Mouse (Mus musculus): Measurements from ENCODE around the gene B4galt4. TPM values are rescaled to one million over a fixed set of nuclear protein-coding genes. Genes with fewer than 3 reads are reported as not detected.
"Not testable (repeated sequence)": the region's sequence is repeated elsewhere in the genome, so short reads cannot be mapped to it uniquely, and the experiment has no call there.

Gene B4galt4
- polyA plus RNA-seq, 1 experiment from 2014 or later = 25.6 TPM

DNA sequence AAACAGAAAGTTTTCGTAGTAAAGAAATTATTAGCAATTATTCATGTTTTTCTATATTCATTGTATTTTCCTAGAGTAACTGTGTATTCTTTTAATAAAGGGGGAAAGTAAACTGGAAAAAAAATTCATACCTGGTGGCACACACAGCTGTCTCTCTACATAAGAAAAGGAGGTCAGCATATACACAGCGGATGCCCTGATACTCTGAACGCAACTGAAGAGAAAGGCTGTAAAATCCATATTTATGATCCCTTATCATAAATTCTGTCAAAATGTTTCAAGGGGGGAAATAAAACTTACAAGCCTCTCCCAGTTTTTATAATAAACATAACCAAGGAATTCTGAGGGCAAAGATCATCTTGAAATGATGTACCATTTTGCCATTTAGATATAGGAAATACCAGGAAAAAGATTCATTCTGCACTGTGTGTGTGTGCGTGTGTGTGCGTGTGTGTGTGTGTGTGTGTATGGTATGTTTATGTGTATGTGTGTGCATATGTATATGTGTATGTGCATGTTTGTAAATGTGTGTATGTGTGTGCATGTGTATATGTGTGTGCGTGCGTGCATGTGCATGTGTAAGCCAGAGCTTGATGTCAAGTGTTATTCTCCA lies 39.0 kb downstream of the B4galt4 start:
- H3K27ac ChIP-seq = no peak overlapping the region
- no peaks in the 10 kb centered on the region for H3K9me3 ChIP-seq
- H3K9ac ChIP-seq = no peak overlapping the region
- no peak overlapping the region for H3K4me2 ChIP-seq
- no peaks in the 10 kb centered on the region for H3K4me1 ChIP-seq
- no peak for ATAC-seq (ENCODE audit: low FRiP score)
- WGBS = 97% methylated on average over 7 of the region's 7 CpGs
- H3K36me3 ChIP-seq (replicated peaks) = no peaks in the 10 kb centered on the region
- no peaks in the 10 kb centered on the region for H3K27me3 ChIP-seq
- no peak overlapping the region for H3K4me3 ChIP-seq (replicated peaks)

DNA sequence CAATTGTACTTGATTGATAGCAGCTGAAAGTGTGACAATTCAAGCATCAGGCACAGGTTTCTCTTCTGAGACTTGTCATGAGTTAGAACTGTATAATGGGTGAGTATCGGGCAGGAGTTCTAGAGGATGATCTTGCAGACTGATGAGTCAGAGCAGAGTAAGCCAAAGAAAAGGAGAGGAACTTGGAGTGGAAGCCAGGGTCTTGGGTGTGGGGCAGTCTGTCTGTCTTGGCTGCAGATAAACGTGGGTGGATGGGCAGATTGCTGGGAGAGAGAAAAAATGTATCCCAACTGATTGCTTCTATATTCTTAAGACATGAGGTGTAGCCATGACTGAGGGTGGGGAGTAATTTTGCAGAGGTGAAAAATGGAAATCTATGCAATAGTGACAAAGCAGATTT lies 39.9 kb downstream of the B4galt4 start:
- H3K27me3 ChIP-seq = no peaks in the 10 kb centered on the region
- no peak for ATAC-seq (ENCODE audit: low FRiP score)
- no peak overlapping the region for H3K9ac ChIP-seq
- no peak overlapping the region for H3K4me2 ChIP-seq
- 80% methylated on average over 2 of the region's 2 CpGs for WGBS
- no peaks in the 10 kb centered on the region for H3K9me3 ChIP-seq
- no peaks in the 10 kb centered on the region for H3K4me1 ChIP-seq
- H3K36me3 ChIP-seq (replicated peaks) = no peaks in the 10 kb centered on the region
- H3K27ac ChIP-seq = no peak overlapping the region
- H3K4me3 ChIP-seq (replicated peaks) = no peak overlapping the region

DNA sequence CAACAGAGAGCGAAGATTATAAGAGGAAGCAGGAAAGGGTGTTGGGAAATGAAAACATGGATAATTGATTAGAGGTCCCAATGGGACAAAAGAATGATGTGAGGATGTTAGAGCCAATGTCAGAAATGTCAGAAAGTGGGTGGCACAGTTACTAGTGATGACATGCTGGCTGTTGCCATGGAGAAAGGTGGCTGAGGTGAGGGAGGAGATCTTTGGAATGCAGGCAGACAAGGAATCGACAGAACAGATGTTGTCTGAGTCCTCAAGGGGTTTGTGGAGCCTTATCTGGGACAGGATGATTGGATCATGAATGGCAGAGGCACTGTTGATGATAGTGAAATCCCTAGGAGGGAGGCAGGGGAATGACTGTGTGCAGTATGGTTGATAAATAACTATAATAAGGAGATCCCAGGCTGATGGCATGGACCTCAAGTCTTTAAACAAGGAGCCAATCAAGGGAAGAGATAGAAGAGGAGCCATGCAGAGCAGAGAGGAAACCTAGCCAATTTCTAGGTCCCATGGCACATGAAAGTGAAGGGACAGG lies 40.5 kb downstream of the B4galt4 start:
- Histone ChIP-seq H3K27ac (no peak overlapping the region), H3K4me2 (no peak overlapping the region), H3K36me3 (replicated peaks) (no peaks in the 10 kb centered on the region), H3K4me1 (no peaks in the 10 kb centered on the region), H3K4me3 (replicated peaks) (no peak overlapping the region), H3K27me3 (no peaks in the 10 kb centered on the region), H3K9ac (no peak overlapping the region), H3K9me3 (no peaks in the 10 kb centered on the region)
- no peak for ATAC-seq (ENCODE audit: low FRiP score)
- WGBS = 61% methylated on average over 2 of the region's 2 CpGs

DNA sequence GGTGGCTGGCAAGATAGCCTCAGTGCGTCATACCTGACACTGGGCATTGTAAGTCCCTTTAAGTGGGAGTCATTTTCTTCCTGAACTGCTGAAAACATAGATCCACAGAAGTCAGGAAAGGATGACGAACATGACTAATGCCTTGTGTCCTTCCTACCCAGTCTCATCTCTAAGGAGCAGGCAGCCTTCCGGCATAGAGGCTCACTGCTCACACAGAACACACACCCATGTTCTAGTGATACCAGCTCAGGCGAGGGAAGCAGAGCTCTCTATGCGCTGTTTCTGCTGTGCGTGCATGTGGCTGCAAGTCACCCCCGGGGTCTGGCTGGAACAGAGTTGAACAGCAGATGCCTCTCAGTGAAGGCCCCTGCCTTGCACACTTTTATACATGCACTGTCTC lies 43.2 kb downstream of the B4galt4 start:
- Histone ChIP-seq H3K27me3 (no peaks in the 10 kb centered on the region), H3K9ac (no peak overlapping the region), H3K4me2 (no peak overlapping the region), H3K9me3 (no peaks in the 10 kb centered on the region), H3K36me3 (replicated peaks) (no peaks in the 10 kb centered on the region), H3K4me1 (no peaks in the 10 kb centered on the region), H3K27ac (no peak overlapping the region), H3K4me3 (replicated peaks) (no peak overlapping the region)
- 84% methylated on average over 7 of the region's 7 CpGs for WGBS
- ATAC-seq (ENCODE audit: low FRiP score) = no peak

DNA sequence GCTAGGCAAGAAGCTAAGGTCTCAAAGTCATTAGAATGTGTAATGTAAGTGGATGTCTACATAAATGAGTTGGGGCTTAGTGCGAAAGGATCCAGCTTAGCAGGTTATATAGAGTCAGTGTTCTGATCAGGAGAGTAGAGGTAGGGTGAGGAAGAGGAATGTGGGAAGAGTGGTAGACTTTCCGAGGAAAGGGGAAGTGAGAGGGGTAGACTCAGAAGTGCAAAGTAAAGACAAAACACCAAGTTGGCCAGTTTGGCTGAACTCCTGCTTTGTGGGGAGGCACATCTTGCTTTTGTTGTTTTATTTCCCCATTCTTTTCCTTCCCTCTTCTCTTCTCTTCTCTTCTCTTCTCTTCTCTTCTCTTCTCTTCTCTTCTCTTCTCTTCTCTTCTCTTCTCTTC lies 47.0 kb downstream of the B4galt4 start:
- Histone ChIP-seq H3K27me3 (no peaks in the 10 kb centered on the region), H3K4me1 (no peaks in the 10 kb centered on the region), H3K4me3 (replicated peaks) (no peak overlapping the region), H3K9me3 (no peaks in the 10 kb centered on the region), H3K4me2 (no peak overlapping the region), H3K36me3 (replicated peaks) (no peaks in the 10 kb centered on the region), H3K27ac (no peak overlapping the region), H3K9ac (no peak overlapping the region)
- ATAC-seq (ENCODE audit: low FRiP score) = no peak
- WGBS = 90% methylated on average over 2 of the region's 2 CpGs

DNA sequence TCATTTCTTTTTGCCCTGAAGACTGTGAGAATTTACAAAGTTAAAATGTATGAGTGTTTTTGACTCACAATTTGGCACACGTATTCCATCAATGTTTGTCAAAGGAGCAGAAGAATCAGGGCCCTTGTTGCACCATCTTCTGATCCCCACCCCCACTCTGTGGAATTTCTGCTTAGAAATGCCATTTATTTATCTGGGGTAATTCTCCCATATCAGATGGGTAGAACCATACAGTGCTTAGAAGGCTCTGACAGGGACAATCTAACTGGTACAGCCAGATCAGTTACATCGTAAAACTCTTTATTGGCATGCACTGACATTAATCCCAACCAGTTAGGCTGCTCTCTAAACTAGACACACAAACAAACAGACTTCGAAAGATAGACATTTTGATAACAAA lies 47.9 kb downstream of the B4galt4 start:
- no peaks in the 10 kb centered on the region for H3K4me1 ChIP-seq
- H3K9ac ChIP-seq = no peak overlapping the region
- no peak for ATAC-seq (ENCODE audit: low FRiP score)
- no peaks in the 10 kb centered on the region for H3K9me3 ChIP-seq
- 85% methylated on average over 3 of the region's 3 CpGs for WGBS
- no peak overlapping the region for H3K27ac ChIP-seq
- no peaks in the 10 kb centered on the region for H3K27me3 ChIP-seq
- H3K4me3 ChIP-seq (replicated peaks) = no peak overlapping the region
- H3K4me2 ChIP-seq = no peak overlapping the region
- H3K36me3 ChIP-seq (replicated peaks) = no peaks in the 10 kb centered on the region

DNA sequence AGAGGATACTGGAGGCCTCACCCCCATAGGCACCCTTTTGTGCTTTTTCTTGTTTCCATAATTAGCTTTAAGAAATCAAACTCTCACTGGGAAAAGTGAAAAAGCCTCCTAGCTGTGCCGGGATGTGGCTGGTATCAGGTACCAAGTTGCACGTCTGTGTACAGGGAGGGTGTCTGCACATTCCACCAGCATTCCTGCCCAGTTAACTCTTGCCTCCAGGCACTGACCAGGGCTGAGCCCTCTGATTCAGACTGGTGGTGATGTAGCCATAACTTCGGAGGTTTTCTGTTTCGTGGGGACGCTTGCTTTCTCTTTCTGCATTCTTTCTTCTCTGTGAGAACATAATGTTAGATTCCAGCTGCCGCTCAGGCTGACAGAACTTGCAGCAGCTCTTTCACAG lies 51.1 kb downstream of the B4galt4 start:
- no peak overlapping the region for H3K4me2 ChIP-seq
- ATAC-seq (ENCODE audit: low FRiP score) = no peak
- H3K9me3 ChIP-seq = no peaks in the 10 kb centered on the region

DNA sequence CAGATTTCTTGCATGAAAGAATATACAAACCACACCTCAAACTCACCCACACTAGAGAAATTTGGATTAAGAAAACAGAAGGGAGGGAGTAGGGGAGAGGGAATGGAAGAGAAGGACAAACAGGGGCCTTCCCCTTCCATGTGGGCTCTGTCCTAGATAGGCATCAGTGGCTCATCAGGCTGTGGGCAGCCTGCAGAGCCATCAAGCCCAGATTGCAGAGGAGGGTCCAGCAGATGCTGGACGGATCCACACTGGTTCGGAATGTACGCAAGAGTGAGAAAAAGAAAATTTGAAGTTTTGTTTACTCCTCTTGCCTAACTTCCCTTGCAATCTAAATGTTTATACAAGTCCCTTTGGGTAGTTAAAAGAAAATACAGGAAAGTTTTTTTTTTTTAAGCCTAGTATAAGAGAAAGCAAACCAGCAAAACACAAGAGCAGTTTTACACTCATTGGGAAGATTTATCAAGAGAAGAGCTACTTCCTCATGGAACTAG lies 56.9 kb downstream of the B4galt4 start:
- Histone ChIP-seq H3K27me3 (no peaks in the 10 kb centered on the region; the same call in 1 of the 2 replicates), H3K9ac (no peak overlapping the region), H3K9me3 (no peaks in the 10 kb centered on the region), H3K4me2 (no peak overlapping the region), H3K27ac (no peak overlapping the region), H3K4me1 (no peaks in the 10 kb centered on the region), H3K36me3 (replicated peaks) (no peaks in the 10 kb centered on the region), H3K4me3 (replicated peaks) (no peak overlapping the region)
- WGBS = 96% methylated on average over 3 of the region's 3 CpGs
- no peak for ATAC-seq (ENCODE audit: low FRiP score)

More for the DNA sequence above, 51.1 kb downstream of the B4galt4 start:
- 72% methylated on average over 6 of the region's 6 CpGs for WGBS
- no peak overlapping the region for H3K4me3 ChIP-seq (replicated peaks)
- no peak overlapping the region for H3K9ac ChIP-seq
- H3K4me1 ChIP-seq = no peaks in the 10 kb centered on the region
- H3K27ac ChIP-seq = no peak overlapping the region
- no peaks in the 10 kb centered on the region for H3K27me3 ChIP-seq
- no peaks in the 10 kb centered on the region for H3K36me3 ChIP-seq (replicated peaks)

DNA sequence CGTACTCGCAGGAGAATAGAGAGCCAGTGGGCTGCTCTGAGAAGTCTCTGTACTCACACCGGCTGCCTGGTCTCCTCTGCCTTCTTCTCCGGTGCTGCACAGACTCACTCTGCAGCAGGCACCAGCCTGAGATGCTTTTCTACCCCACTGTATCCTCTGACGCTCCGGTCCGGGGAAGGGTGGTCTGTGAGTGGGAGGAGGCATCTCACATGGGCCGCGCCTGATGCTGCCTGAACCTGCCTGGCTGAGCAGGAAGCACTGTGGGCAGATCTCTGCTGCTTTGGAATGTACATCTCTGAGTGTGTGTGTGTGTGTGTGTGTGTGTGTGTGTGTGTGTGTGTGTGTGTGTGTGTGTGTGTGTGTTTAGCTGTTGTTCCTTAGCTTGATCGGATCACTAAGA lies 58.0 kb downstream of the B4galt4 start, which contains the start of gene Upk1b:
Gene Upk1b (minus strand): TSS at position 238 of the 400 bp plus-strand sequence.
- no peaks in the 10 kb centered on the region; the same call in 1 of the 2 replicates for H3K27me3 ChIP-seq
- no peak within 1 kb of the TSS for H3K27ac ChIP-seq
- ATAC-seq (ENCODE audit: low FRiP score) = no peak
- H3K4me3 ChIP-seq (replicated peaks) = no peak within 1 kb of the TSS
- H3K4me2 ChIP-seq = no peak within 1 kb of the TSS; the same call in 1 of the 2 replicates
- no peaks in the 10 kb centered on the region for H3K36me3 ChIP-seq (replicated peaks)
- H3K4me1 ChIP-seq = no peaks in the 10 kb centered on the region
- WGBS = 69% methylated on average over 10 of the region's 10 CpGs
- no peaks in the 10 kb centered on the region for H3K9me3 ChIP-seq
- no peak within 1 kb of the TSS for H3K9ac ChIP-seq

DNA sequence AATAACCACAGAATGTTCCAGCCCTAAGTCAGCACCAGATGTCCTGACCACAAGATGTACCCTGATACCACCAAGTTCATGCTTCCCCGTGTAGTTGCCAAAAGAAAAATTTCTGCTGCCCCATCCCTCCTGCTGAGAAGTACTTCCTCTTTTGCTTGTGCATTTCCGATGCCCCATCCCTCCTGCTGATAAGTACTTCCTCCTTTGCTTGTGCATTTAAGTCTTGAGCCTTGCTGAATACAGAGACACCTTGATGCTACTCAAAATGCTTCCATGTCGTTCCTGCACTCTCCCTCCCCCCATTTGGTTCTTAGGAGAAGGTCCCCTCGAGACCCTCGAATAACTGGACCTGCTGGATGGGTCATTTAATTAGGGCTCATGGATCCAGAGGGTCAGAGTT lies 65.7 kb downstream of the B4galt4 start:
- 88% methylated on average over 5 of the region's 5 CpGs for WGBS
- H3K27me3 ChIP-seq; H3K4me3 ChIP-seq (replicated peaks): not testable (repeated sequence)

DNA sequence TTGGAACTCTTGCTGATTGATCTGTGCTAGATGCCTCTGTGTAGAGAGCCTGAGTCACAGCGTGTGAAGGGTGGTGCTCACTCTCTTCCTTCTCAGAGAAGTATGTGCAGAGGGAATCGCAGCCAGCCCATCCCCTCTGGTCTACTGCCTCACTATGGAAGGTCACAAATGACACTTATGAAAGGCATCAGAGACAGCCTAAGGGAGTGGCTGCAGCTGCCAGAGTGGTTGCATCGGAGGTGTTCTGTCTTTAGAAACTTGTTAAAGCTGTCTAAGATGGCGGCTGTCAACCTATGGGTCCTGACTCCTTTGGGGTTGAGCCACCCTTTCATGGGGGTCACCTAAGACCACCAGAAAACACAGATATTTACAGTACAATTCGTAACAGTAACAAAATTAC lies 68.1 kb downstream of the B4galt4 start:
- Histone ChIP-seq H3K4me1 (no peaks in the 10 kb centered on the region), H3K9ac (no peak overlapping the region), H3K36me3 (replicated peaks) (no peaks in the 10 kb centered on the region), H3K27me3 (no peaks in the 10 kb centered on the region), H3K9me3 (no peaks in the 10 kb centered on the region), H3K27ac (no peak overlapping the region), H3K4me3 (replicated peaks) (no peak overlapping the region), H3K4me2 (no peak overlapping the region)
- 89% methylated on average over 5 of the region's 5 CpGs for WGBS
- no peak for ATAC-seq (ENCODE audit: low FRiP score)

More for the DNA sequence above, 65.7 kb downstream of the B4galt4 start:
- not testable (repeated sequence) for H3K27ac ChIP-seq; H3K9me3 ChIP-seq; H3K4me2 ChIP-seq; H3K9ac ChIP-seq; ATAC-seq (ENCODE audit: low FRiP score); H3K4me1 ChIP-seq; H3K36me3 ChIP-seq (replicated peaks)

DNA sequence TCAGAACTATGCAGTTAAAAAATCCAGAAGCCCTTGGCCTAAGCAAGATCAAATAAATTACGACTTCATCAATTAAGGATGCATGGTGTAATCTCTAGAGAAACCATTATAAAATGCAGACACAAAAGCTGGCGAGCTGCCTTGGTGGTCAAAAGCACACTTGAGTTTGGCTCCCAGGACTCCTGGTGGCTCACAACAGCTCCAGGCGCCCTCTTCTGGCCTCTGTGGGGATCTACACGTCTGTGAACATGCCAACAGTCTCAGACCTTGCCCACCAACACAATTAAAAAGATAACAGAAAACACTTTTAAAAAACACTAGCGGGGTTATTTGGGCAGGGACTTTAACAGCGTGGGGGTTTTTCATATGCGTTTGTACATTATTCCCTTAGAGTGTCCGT lies 70.5 kb downstream of the B4galt4 start:
- no peak overlapping the region for H3K4me3 ChIP-seq (replicated peaks)
- no peaks in the 10 kb centered on the region for H3K27me3 ChIP-seq
- no peak overlapping the region for H3K27ac ChIP-seq
- no peak for ATAC-seq (ENCODE audit: low FRiP score)
- H3K9ac ChIP-seq = no peak overlapping the region
- 34% methylated on average over 8 of the region's 8 CpGs for whole genome bisulfite sequencing
- H3K36me3 ChIP-seq (replicated peaks) = no peaks in the 10 kb centered on the region
- H3K4me1 ChIP-seq = peaks cover 9% of the 10 kb centered on the region
- no peaks in the 10 kb centered on the region for H3K9me3 ChIP-seq
- no peak overlapping the region for H3K4me2 ChIP-seq

All from forebrain, embryonic 12.5 days (tissue).